Mouse (Mus musculus): ENCODE results near the gene Tarbp1.
"Not testable (repeated sequence)": the region's sequence is repeated elsewhere in the genome, so short reads cannot be mapped to it uniquely, and the experiment has no call there.

Tarbp1 gene

DNA sequence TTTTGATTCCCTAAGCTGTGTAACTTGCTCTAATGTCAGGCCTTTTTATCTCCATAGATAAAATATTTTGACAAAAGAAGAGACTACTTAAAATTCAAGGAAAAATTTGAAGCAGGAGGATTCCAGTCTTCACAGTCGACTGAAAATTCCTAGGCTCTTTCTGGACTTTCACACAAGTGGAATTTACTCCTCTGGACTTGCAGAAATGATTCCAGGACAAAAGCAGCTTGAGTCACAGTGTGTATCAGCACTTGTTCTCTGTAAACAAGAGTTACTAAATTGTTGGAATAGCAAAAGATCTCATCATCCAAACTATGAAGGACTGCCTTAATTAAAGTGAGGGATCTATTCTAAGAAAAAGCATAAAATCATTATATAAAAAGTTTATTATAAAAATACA lies 49.9 kb downstream of the Tarbp1 start:
- in situ Hi-C loops (cut with MboI; ENCODE audit: unreplicated experiment in 2 of 2), result loop anchor here in 1 of 2 experiments (10.0 to 25.0 kb wide), 2 partner anchors 50 to 1563 kb away; partner anchors contain the start of genes 2810004N23Rik, Gnpat and Tarbp1

- in situ Hi-C loops (cut with MboI; ENCODE audit: unreplicated experiment in 2 of 2), result loop anchor here in 1 of 2 experiments (10.0 kb wide), 1 partner anchor 51 kb away; the partner anchor contains the start of gene Tarbp1
Measured at GRCm38 (mm10) chr8:126424163-126424562, 50.7 kb downstream of the Tarbp1 start.

DNA sequence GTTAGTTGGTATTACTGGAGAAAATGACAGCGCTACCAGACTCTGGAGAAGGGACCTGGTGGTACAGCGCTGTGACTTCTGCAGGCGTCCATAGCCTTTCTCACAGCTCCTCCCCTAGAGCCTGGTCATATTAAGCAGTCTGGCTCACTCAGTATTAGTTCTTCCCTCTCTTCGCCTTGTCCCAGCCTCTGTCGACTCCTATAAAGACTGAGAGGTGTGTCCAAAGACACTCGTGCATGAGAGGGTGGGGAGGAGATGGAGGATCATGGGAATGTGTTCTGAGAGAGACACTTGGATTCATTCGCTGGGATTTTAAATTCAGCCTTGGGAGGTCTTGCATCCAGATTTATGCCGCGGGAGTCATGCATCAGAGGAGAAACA lies 52.0 kb downstream of the Tarbp1 start:
- in situ Hi-C loops (cut with MboI; ENCODE audit: unreplicated experiment in 2 of 2), result loop anchor here in 1 of 2 experiments (10.0 kb wide), 1 partner anchor 52 kb away; the partner anchor contains the start of gene Tarbp1

- in situ Hi-C loops (cut with MboI; ENCODE audit: unreplicated experiment in 2 of 2), result loop anchor here in 1 of 2 experiments (10.0 kb wide), 1 partner anchor 52 kb away; the partner anchor contains the start of gene Tarbp1
Measured at GRCm38 (mm10) chr8:126422174-126422919, 52.5 kb downstream of the Tarbp1 start, which contains the start of gene Coa6. Gene Coa6, plus strand, starts transcription at chr8:126422515.

GRCm38 (mm10) chr8:126420834-126421233 lies 54.0 kb downstream of the Tarbp1 start:
- in situ Hi-C loops (cut with MboI; ENCODE audit: unreplicated experiment in 2 of 2), result loop anchor here in 1 of 2 experiments (10.0 kb wide), 1 partner anchor 54 kb away; the partner anchor contains the start of gene Tarbp1

- in situ Hi-C loops (cut with MboI; ENCODE audit: unreplicated experiment in 2 of 2), result no loop called here
Measured at GRCm38 (mm10) chr8:126405030-126405429, 69.8 kb downstream of the Tarbp1 start.

GRCm38 (mm10) chr8:126404550-126404949 lies 70.3 kb downstream of the Tarbp1 start:
- in situ Hi-C loops (cut with MboI; ENCODE audit: unreplicated experiment in 2 of 2), result not testable (repeated sequence)

- in situ Hi-C loops (cut with MboI; ENCODE audit: unreplicated experiment in 2 of 2), result loop anchor here in 1 of 2 experiments (25.0 kb wide), 1 partner anchor 1211 kb away; no protein-coding TSS in a partner anchor
Measured at GRCm38 (mm10) chr8:126398349-126398748, 76.5 kb downstream of the Tarbp1 start.

GRCm38 (mm10) chr8:126395917-126396316 lies 78.9 kb downstream of the Tarbp1 start:
- in situ Hi-C loops (cut with MboI; ENCODE audit: unreplicated experiment in 2 of 2), result loop anchor here in 1 of 2 experiments (25.0 kb wide), 1 partner anchor 1209 kb away; no protein-coding TSS in a partner anchor

DNA sequence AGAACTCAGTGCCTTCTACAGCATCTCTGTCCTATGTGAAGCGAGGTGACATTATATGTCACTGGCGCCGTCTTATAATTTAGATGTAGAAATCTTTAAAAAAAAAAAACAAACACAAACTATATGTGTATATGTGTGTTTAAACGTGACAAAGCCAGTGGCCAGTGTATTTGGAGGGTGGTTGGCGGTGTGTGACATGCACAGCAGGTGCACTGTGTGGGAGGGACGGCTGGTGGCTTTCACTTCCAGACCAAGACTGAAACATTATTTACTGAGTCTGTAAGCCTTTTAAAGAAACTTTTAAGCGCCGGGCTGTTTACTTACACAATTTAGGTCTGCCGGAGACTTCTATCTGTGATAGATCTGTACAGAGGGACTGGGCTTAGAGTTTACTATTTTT lies 79.5 kb downstream of the Tarbp1 start:
- in situ Hi-C loops (cut with MboI; ENCODE audit: unreplicated experiment in 2 of 2), result loop anchor here in 1 of 2 experiments (25.0 kb wide), 1 partner anchor 1208 kb away; no protein-coding TSS in a partner anchor

DNA sequence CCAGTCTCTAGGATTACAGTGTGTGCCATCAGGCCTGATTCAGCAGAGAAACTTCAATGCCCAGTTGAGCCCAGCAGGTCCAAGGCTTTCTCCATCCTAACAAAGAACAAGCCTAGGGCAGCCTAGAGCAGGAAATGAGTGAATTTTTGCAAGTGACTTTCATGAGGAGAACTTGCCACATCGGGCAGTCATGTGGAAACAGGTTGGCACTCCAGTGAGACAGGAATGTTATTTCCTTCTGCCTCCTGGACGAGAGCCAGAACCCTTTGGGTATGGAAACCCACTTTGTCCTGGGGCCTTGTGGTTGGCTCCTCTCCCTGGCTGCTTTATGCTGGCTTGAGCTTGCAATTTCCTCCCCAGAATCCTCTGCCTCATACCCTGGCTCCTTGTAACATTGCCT lies 83.3 kb downstream of the Tarbp1 start:
- in situ Hi-C loops (cut with MboI; ENCODE audit: unreplicated experiment in 2 of 2), result loop anchor here in 1 of 2 experiments (25.0 kb wide), 1 partner anchor 1204 kb away; no protein-coding TSS in a partner anchor

GRCm38 (mm10) chr8:126387566-126387965 lies 87.3 kb downstream of the Tarbp1 start:
- in situ Hi-C loops (cut with MboI; ENCODE audit: unreplicated experiment in 2 of 2), result loop anchor here in 1 of 2 experiments (25.0 kb wide), 1 partner anchor 1200 kb away; no protein-coding TSS in a partner anchor

GRCm38 (mm10) chr8:126382749-126383148 lies 92.1 kb downstream of the Tarbp1 start:
- in situ Hi-C loops (cut with MboI; ENCODE audit: unreplicated experiment in 2 of 2), result loop anchor here in 1 of 2 experiments (25.0 kb wide), 1 partner anchor 1195 kb away; no protein-coding TSS in a partner anchor

GRCm38 (mm10) chr8:126382216-126382615 lies 92.6 kb downstream of the Tarbp1 start:
- in situ Hi-C loops (cut with MboI; ENCODE audit: unreplicated experiment in 2 of 2), result loop anchor here in 1 of 2 experiments (25.0 kb wide), 1 partner anchor 1195 kb away; no protein-coding TSS in a partner anchor

DNA sequence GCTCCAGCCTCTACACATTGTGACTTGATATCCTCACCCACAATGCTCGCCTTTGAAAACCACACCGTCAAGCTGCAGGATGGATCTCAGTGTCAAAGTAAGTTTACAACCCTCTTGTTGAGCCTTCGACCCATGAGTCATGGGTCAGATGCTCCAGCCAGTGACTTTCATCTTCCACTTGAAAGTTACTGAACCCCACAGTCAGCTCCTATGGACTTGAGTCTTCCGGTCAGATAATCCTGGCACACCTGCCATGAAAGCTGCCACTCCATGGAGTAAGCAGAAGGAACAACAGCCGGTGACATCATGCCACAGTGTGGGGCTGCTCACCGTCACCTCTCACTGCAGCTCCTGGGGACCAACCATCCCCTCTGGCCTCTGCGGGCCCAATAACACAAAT lies 93.6 kb downstream of the Tarbp1 start:
- in situ Hi-C loops (cut with MboI; ENCODE audit: unreplicated experiment in 2 of 2), result loop anchor here in 1 of 2 experiments (25.0 kb wide), 1 partner anchor 1194 kb away; no protein-coding TSS in a partner anchor

DNA sequence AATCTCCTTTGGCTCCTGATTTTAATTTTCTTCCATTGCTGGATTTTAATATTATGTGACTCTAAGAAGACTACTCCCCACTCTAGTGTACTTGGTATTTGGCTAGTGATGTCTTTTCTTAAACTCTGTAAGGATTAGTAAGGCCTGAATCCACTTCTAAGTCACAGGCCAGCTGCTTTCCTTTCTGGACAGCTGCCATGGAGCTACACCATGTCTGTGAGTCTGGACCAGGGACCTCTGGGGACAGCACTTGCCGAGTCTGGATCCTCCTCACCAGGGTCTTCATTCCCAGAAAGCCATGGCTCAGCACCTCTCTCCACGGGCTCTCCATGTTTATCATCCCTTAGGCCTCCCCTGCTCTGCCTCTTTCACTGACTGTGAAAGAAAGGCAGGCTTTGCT lies 94.7 kb downstream of the Tarbp1 start:
- in situ Hi-C loops (cut with MboI; ENCODE audit: unreplicated experiment in 2 of 2), result loop anchor here in 1 of 2 experiments (25.0 kb wide), 1 partner anchor 1193 kb away; no protein-coding TSS in a partner anchor

DNA sequence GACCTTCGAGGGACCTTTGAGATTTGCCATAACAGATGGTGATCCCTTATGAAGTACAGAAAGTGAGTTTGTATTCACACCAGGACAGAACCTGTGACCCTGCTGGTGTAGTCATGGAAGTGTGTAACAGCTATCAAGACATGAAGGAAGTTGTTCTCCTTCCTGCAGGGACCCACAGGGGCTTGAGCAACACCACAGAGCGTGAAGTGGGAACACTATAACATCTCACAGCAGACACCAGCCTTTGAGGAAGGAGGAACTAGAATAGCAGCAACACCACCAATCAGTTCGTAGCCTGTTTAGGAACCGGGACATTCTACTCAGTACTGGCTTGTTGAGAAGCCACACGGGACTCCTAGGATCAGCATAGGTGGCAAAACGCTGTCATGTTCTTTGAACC lies 95.3 kb downstream of the Tarbp1 start:
- in situ Hi-C loops (cut with MboI; ENCODE audit: unreplicated experiment in 2 of 2), result loop anchor here in 1 of 2 experiments (25.0 kb wide), 1 partner anchor 1192 kb away; no protein-coding TSS in a partner anchor

Measured in v-Abl transformed pro-B cells (cell line).